Mouse (Mus musculus) ES-Bruce4 (cell line): ENCODE measurements around the gene Thbs2.

ENCODE experiments used
- CTCF ChIP-seq: IDR thresholded peaks from one replicate; pipeline ENCODE4 v1.8.1; 2011; ENCODE audit warnings: low read depth, low read length
- EP300 ChIP-seq: IDR thresholded peaks from 2 replicates; pipeline ENCODE4 v1.6.1; 2011; ENCODE audit warnings: low read depth, low read length; ENCODE audit not compliant: insufficient read depth

DNA sequence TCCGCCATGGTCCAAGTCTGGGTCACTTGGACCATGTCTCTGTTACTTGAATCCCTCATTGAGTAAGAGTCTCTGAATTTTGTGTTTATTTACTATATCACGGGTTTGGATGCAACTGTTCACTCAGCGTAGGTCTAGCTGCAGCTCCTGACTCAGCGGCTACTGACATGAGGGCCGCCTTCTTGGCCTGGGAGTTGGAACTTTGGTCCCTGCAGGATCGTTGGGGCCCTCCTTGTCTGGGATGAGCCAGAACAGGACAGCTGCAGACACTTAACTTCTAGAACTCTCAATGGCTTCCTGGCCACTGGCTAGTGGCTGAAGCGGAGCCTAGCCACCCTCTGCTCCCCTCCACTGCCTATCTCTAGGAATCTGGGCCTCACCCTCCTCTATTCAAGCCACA lies 11.2 kb downstream of the Thbs2 start:
- TF ChIP-seq EP300 (no peak), CTCF (no peak)
